Mouse (Mus musculus): ENCODE data around the gene Shd. TPM values are rescaled to one million over a fixed set of nuclear protein-coding genes. Genes with fewer than 3 reads are reported as not detected.
A peak's percentile ranks its signal among the peaks of the same experiment; 100 is the strongest.

Gene Shd
- polyA plus RNA-seq, 1 experiment from 2014 or later, result 22.2 TPM

- Histone ChIP-seq H3K4me2 (replicated peaks) (no peak overlapping the region), H3K27me3 (no peaks in the 10 kb centered on the region), H3K27ac (replicated peaks) (no peak overlapping the region), H3K4me1 (no peaks in the 10 kb centered on the region), H3K9me3 (replicated peaks) (no peaks in the 10 kb centered on the region), H3K9ac (no peak overlapping the region), H3K36me3 (no peaks in the 10 kb centered on the region), H3K4me3 (replicated peaks) (no peak overlapping the region)
- WGBS, result 55% methylated on average over 3 of the region's 3 CpGs
- ATAC-seq (ENCODE audit: insufficient number of reproducible peaks, low FRiP score, low TSS enrichment, low read depth), result no peak
Measured at GRCm38 (mm10) chr17:55977301-55977700, 7.0 kb downstream of the Shd start.

DNA sequence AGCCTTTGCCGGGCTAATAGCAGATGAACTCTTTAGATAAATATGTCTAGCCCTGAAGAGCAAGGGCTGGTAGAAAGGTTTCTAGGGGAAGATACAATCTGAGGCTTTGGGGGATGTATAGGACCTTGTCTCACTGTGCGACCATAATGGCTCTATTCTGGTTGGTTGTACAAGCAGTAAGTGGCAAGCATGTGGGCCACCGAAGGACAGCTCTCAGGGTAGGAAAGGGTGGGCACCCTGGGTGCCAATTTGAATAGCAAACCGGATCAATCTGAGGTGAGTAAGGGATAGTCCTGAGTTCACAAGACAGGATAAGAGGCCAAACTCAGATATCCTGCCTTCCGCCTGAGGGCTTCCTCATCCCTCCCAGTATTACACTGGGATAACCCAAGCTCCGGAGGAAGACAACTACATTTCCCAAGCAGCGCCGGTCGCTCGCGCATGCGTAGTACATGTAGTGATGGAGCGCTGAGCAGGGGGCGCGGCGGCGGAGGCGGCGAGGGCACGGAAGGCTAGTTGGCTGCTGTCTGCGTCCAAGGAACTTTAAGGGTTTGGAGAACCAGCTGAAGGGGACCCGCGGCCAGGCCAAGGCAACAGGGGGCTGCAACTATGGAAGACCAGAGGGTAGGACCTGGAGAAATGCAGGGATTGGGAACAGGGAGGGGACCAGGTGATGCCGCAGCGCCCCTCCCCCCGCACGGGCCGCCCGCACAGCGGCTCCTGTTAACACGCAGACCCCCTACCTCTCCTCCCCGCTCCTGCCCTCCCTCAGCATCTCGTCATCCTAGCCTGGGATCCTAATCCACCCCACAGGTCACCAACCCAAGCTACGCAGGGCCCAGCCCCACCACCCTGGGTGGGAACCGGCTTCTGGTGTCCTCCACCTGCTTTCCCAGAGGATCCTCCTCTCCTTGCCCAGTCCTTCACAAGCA lies 16.0 kb downstream of the Shd start, which contains the start of gene Fsd1:
Gene Fsd1 (plus strand): TSS at position 480 of the 932 bp plus-strand sequence.
- no peaks in the 10 kb centered on the region for H3K36me3 ChIP-seq
- WGBS, result 7% methylated on average over 35 of the region's 35 CpGs

DNA sequence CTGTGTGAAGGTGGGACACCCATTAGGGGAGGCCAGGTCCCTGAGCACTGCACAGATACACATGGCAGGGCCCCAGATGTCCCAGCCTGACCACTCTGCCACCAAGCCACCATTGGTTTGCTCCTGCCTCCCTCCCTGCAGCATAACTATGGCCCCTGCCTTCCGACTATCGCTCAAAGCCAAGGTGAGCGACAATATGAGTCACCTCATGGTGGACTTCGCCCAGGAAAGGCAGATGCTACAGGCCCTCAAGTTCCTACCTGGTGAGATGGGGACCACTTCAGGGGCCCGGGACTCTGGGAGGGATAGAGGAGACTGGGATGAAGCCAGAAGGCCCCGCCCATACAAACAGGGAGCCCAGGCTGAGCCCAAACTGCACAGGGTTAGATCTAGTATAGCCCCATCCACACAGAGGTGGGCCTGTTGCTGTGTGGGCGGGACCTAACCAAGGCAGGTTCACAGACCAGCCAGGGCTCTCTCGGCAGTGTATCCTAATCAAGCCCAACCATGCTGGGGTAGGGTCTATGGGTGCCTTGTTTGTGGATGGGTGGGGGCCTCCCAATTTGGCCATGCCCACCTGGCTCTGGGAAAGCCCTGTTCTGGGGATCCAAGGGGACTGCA lies 20.1 kb downstream of the Shd start:
- no peak overlapping the region for H3K4me3 ChIP-seq (replicated peaks)
- no peaks in the 10 kb centered on the region for H3K36me3 ChIP-seq
- no peak overlapping the region for H3K4me2 ChIP-seq (replicated peaks)
- H3K27ac ChIP-seq (replicated peaks), result no peak overlapping the region
- H3K9ac ChIP-seq, result no peak overlapping the region
- ATAC-seq (ENCODE audit: insufficient number of reproducible peaks, low FRiP score, low TSS enrichment, low read depth), result no peak
- peaks cover 12% of the 10 kb centered on the region for H3K4me1 ChIP-seq
- H3K9me3 ChIP-seq (replicated peaks), result no peaks in the 10 kb centered on the region
- no peaks in the 10 kb centered on the region for H3K27me3 ChIP-seq
- 87% methylated on average over 8 of the region's 8 CpGs for WGBS

More for the DNA sequence above, 16.0 kb downstream of the Shd start, which contains the start of gene Fsd1:
- Histone ChIP-seq H3K27ac (replicated peaks) (no peak within 1 kb of the TSS), H3K27me3 (no peaks in the 10 kb centered on the region), H3K9me3 (replicated peaks) (no peaks in the 10 kb centered on the region), H3K9ac (peak within 1 kb of the TSS; percentile 16), H3K4me1 (peaks cover 12% of the 10 kb centered on the region), H3K4me2 (replicated peaks) (peak within 1 kb of the TSS; percentile 87), H3K4me3 (replicated peaks) (peak within 1 kb of the TSS; percentile 53)
- ATAC-seq (ENCODE audit: insufficient number of reproducible peaks, low FRiP score, low TSS enrichment, low read depth), result peak; percentile 15; the same call in 1 of the 2 replicates

DNA sequence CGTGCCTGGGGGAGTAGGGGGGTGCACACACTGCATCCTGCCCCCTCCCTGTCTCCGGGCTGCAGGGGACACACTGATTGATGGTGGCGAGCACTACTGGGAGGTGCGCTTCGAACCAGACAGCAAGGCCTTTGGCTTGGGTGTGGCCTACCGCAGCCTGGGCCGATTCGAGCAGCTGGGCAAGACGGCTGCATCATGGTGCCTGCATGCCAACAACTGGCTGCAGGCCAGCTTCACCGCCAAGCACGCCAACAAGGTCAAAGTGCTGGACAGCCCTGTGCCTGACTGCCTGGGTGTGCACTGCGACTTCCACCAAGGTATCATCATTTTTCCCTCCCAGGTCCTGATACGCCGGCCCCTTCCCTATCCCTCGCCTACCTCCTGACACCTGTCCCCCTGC lies 25.7 kb downstream of the Shd start:
- H3K9ac ChIP-seq, result no peak overlapping the region
- WGBS, result 80% methylated on average over 15 of the region's 15 CpGs

DNA sequence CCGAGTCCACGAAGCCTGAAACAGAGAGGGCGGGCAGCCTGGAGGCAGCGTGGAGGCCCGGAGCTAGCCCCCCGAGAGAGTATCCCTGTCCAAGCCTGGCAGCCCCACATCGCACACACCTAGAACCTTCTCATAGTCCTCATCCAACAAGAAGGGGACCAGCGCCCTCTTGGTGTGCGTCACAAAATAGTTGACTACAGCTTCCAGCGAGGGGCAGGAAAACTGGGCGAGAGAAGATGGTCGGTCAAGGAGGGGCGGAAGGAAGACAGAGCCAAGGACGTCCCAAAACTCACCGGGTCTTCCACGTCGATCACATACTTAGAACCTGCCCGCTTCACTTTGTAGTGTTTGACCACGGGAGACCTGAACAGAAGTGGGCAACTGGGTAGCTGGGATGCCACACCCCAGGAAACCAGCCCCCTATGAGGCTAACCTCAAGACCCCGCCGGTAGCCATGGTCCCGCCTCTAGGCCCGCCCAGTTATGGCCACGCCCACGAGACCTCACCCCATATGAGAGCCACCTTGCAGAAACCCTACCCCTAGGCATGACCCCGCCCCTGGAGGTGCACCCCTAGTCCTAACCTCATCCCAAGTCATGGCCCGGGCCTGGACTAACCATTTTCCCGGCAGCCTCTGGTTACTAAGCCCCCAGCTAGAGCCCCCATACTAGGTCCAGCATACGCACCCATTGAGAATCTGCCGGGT lies 29.7 kb downstream of the Shd start:
- Histone ChIP-seq H3K4me3 (replicated peaks) (peak overlapping the region; percentile 2), H3K27ac (replicated peaks) (no peak overlapping the region), H3K27me3 (peaks cover 10% of the 10 kb centered on the region), H3K9ac (no peak overlapping the region), H3K36me3 (peaks cover 11% of the 10 kb centered on the region; the same call in 1 of the 2 replicates), H3K9me3 (replicated peaks) (no peaks in the 10 kb centered on the region), H3K4me1 (peaks cover 6% of the 10 kb centered on the region; the same call in 1 of the 2 replicates), H3K4me2 (replicated peaks) (peak overlapping the region; percentile 28)
- 6% methylated on average over 30 of the region's 30 CpGs for WGBS
- ATAC-seq (ENCODE audit: insufficient number of reproducible peaks, low FRiP score, low TSS enrichment, low read depth), result no peak

More for the DNA sequence above, 25.7 kb downstream of the Shd start:
- peaks cover 6% of the 10 kb centered on the region; the same call in 1 of the 2 replicates for H3K4me1 ChIP-seq
- no peak overlapping the region for H3K4me3 ChIP-seq (replicated peaks)
- H3K4me2 ChIP-seq (replicated peaks), result no peak overlapping the region
- H3K27ac ChIP-seq (replicated peaks), result no peak overlapping the region
- peaks cover 11% of the 10 kb centered on the region; the same call in 1 of the 2 replicates for H3K36me3 ChIP-seq
- H3K9me3 ChIP-seq (replicated peaks), result no peaks in the 10 kb centered on the region
- no peak for ATAC-seq (ENCODE audit: insufficient number of reproducible peaks, low FRiP score, low TSS enrichment, low read depth)
- H3K27me3 ChIP-seq, result peaks cover 10% of the 10 kb centered on the region

GRCm38 (mm10) chr17:56003000-56003399 lies 32.7 kb downstream of the Shd start:
- ATAC-seq (ENCODE audit: insufficient number of reproducible peaks, low FRiP score, low TSS enrichment, low read depth), result no peak

GRCm38 (mm10) chr17:56005415-56006061 lies 35.3 kb downstream of the Shd start, which contains the start of the genes Stap2 and Mpnd:
Stap2 (minus strand) TSS chr17:56005584.
Mpnd (plus strand) TSS chr17:56005711.
- no peaks in the 10 kb centered on the region for H3K36me3 ChIP-seq
- H3K27me3 ChIP-seq, result peaks cover 5% of the 10 kb centered on the region
- peaks cover 23% of the 10 kb centered on the region for H3K4me1 ChIP-seq
- ATAC-seq (ENCODE audit: insufficient number of reproducible peaks, low FRiP score, low TSS enrichment, low read depth), result no peak
- peak within 1 kb of the TSS; percentile 4; the same call in 1 of the 2 replicates for H3K9ac ChIP-seq
- peak within 1 kb of the TSS; percentile 32 for H3K4me3 ChIP-seq (replicated peaks)
- H3K27ac ChIP-seq (replicated peaks), result peak within 1 kb of the TSS; percentile 44
- H3K9me3 ChIP-seq (replicated peaks), result no peaks in the 10 kb centered on the region
- 35% methylated on average over 13 of the region's 13 CpGs for WGBS
- H3K4me2 ChIP-seq (replicated peaks), result peak within 1 kb of the TSS; percentile 22; the same call in 1 of the 2 replicates

More at GRCm38 (mm10) chr17:56003000-56003399, 32.7 kb downstream of the Shd start:
- peaks cover 10% of the 10 kb centered on the region for H3K27me3 ChIP-seq
- H3K36me3 ChIP-seq, result 0 out of 2 replicates have a peak, but pooled peaks cover under 1% of the 10 kb centered on the region
- H3K9me3 ChIP-seq (replicated peaks), result no peaks in the 10 kb centered on the region
- no peak overlapping the region for H3K9ac ChIP-seq
- 76% methylated on average over 3 of the region's 3 CpGs for WGBS
- H3K4me2 ChIP-seq (replicated peaks), result no peak overlapping the region
- H3K4me1 ChIP-seq, result peaks cover 15% of the 10 kb centered on the region
- no peak overlapping the region for H3K27ac ChIP-seq (replicated peaks)
- H3K4me3 ChIP-seq (replicated peaks), result no peak overlapping the region

DNA sequence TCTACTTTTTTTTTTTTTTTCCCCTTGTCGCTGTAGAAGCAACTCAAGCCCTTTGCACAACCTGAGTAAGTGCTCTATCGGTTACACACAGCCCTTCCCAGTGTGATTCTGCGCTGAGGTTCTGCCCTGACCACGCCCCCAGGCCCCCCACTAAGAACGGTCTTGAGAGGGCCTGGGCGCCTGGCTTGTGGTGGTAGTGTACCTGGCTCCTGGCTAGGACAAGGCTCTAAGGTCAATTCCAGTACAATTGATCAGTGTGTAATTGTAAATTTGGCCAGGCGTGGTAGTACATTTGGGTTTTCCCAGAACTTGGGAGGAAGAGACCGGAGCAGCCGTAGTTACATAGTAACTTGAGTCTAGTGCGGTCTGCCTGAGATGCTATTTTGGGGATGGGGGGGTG lies 36.7 kb downstream of the Shd start:
- Histone ChIP-seq H3K9me3 (replicated peaks) (no peaks in the 10 kb centered on the region), H3K27me3 (no peaks in the 10 kb centered on the region), H3K4me2 (replicated peaks) (no peak overlapping the region), H3K36me3 (peaks cover 8% of the 10 kb centered on the region), H3K9ac (no peak overlapping the region), H3K27ac (replicated peaks) (0 out of 2 replicates have a peak overlapping the region, but pooled peaks have one; percentile 44), H3K4me3 (replicated peaks) (no peak overlapping the region), H3K4me1 (peaks cover 31% of the 10 kb centered on the region)
- WGBS, result 47% methylated on average over 10 of the region's 10 CpGs
- no peak for ATAC-seq (ENCODE audit: insufficient number of reproducible peaks, low FRiP score, low TSS enrichment, low read depth)

DNA sequence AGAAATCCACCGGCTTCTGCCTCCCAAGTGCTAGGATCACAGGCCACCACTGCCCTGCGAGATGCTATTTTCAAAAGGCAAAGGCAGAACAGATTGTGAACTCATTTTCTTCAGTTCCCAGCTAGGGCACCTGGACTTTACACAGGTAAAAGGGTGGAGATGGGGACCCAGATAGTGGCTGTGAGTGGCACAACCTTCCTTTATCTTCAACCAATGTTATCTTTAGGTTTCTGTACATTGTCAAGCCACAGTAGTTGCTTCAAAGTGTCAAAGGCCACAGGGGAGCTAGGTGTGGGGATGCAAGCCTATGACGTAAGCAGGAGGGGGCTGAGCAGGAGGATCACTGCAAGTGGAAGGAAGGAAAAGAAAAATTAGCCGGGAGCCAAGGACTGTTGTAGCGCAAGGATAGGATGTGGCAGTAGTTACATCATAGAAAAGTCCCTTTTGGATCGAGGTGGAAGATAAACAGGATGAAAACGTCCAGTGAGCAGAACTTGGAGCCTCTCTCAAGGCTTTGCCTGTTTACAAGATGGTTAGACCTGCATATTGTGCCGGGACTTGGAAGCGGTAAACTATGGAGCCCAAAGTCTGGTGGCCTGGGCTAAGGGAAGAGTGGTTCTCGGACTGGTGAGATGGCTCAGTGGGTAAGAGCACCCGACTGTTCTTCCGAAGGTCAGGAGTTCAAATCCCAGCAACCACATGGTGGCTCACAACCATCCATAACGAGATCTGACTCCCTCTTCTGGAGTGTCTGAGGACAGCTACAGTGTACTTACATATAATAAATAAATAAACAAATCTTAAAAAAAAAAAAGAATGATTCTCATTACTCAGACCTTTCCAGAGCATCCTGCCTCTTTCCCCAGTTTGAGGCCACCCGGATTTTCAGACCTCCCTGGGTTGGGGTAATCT lies 37.4 kb downstream of the Shd start:
- H3K27me3 ChIP-seq, result no peaks in the 10 kb centered on the region
- peak overlapping the region; percentile 99 for H3K4me2 ChIP-seq (replicated peaks)
- H3K4me3 ChIP-seq (replicated peaks), result peak overlapping the region; percentile 67
- H3K36me3 ChIP-seq, result peaks cover 15% of the 10 kb centered on the region
- H3K4me1 ChIP-seq, result peaks cover 31% of the 10 kb centered on the region
- peak overlapping the region; percentile 90 for H3K27ac ChIP-seq (replicated peaks)
- 24% methylated on average over 14 of the region's 14 CpGs for WGBS
- ATAC-seq (ENCODE audit: insufficient number of reproducible peaks, low FRiP score, low TSS enrichment, low read depth), result peak; percentile 5; the same call in 1 of the 2 replicates
- H3K9ac ChIP-seq, result no peak overlapping the region
- H3K9me3 ChIP-seq (replicated peaks), result no peaks in the 10 kb centered on the region
